Mouse (Mus musculus) bone marrow, adult 2 months (tissue): Measurements from ENCODE around the gene Slc17a5.

Experiments
- CTCF ChIP-seq: fragments of 200-500 bp; IDR thresholded peaks from 2 replicates; pipeline ENCODE4 v1.5.1; 2011; ENCODE audit warnings: low read length, control low read depth; ENCODE audit not compliant: control insufficient read depth, insufficient read depth
- POLR2A ChIP-seq: fragments of 200-500 bp; IDR thresholded peaks from 2 replicates; pipeline ENCODE4 v1.6.1; 2011; ENCODE audit warnings: low read depth, mild to moderate bottlenecking, control low read depth, low read length, borderline replicate concordance; ENCODE audit not compliant: control insufficient read depth

GRCm38 (mm10) chr9:78493171-78493570 is 94.7 kb downstream of the Slc17a5 start:
- TF ChIP-seq CTCF (no peak), POLR2A (no peak)
